Mouse (Mus musculus): Measurements from ENCODE around the gene Snx15. TPM values are rescaled to one million over a fixed set of nuclear protein-coding genes. Genes with fewer than 3 reads are reported as not detected.

Snx15 gene
- polyA plus RNA-seq, 1 experiment from 2014 or later: 65.4 TPM

DNA sequence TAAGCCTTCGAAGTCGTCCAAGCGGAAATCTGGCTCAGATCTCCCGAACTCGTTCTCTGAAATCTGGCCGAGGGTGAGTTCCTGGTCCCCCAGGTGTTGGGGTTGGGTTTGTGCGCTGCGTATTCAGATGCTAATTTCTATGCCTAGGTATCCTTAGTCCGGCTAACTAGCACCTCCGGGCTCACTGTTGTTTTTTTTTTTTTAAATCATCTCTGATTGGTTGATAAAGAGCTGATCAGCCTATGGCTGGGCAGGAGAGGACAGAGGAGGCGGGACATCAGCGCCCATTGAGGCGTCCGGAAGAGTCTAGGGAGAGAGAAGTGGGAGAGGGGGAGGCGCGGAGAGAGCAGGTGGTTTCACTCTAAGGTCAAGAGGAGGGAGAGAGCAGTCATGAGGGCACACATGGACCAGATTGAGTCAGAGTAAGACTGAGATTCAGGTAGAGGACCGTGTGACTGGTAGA, 42.7 kb downstream of the Snx15 start:
- 2% methylated on average over 17 of the region's 17 CpGs for WGBS
- H3K9ac ChIP-seq: no peak overlapping the region
- H3K36me3 ChIP-seq: peaks cover 20% of the 10 kb centered on the region
- peak overlapping the region; percentile 81 for H3K4me2 ChIP-seq
- no peak overlapping the region for H3K27ac ChIP-seq (replicated peaks)
- H3K4me1 ChIP-seq (replicated peaks): peaks cover 23% of the 10 kb centered on the region
- peak overlapping the region; percentile 60 for H3K4me3 ChIP-seq
- ATAC-seq (ENCODE audit: low FRiP score, low read depth): peak; percentile 56; the same call in 1 of the 2 replicates
- no peaks in the 10 kb centered on the region for H3K27me3 ChIP-seq
- H3K9me3 ChIP-seq: no peaks in the 10 kb centered on the region

DNA sequence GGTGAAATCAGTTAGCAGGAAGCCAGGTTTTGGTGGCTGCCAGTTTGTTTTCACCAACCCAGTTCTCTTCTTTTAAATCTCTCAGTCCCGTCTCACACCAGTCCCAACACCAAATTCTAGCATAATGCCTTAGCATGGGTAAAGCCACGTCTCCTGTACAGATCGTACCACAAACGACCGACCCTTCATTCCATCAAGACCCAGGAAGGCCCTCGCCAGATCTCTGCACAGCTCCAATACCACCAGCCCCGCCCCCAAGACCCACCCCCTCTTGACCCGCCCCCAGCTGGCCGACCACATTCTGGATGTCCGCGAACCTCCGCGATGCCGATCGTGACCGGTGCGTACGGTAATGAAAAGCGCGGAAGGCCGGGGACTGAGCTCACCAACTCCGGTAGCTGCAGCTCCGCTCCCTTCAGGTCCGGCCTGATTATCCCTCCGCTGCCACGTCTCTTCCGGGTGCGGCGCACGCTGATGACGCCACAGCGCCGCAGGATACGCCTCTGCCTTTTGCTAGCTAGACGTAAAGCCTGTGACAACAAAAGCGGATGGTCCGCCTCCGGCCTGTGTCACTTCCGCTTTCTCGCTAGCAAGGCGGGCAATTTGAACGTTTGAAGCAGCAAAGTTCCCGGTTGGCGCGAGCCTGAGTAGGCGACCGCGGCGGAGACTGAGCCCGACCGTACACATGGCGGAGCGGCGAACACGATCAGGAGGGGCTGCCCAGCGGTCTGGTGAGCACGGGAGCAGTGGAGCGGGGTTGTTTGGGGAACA, 43.4 kb downstream of the Snx15 start, which contains the start of the genes Zfpl1 and Cdca5:
Zfpl1 (minus strand) TSS at position 479 of the 771 bp plus-strand sequence.
Cdca5 (plus strand) TSS at position 506 of the 771 bp plus-strand sequence.
- Histone ChIP-seq H3K27me3 (no peaks in the 10 kb centered on the region), H3K9ac (peak within 1 kb of the TSS; percentile 71), H3K36me3 (peaks cover 28% of the 10 kb centered on the region), H3K4me3 (peak within 1 kb of the TSS; percentile 60), H3K4me1 (replicated peaks) (peaks cover 23% of the 10 kb centered on the region), H3K4me2 (peak within 1 kb of the TSS; percentile 81), H3K9me3 (no peaks in the 10 kb centered on the region), H3K27ac (replicated peaks) (peak within 1 kb of the TSS; percentile 56)
- under 1% methylated on average over 58 of the region's 58 CpGs for WGBS
- peak; percentile 91 for ATAC-seq (ENCODE audit: low FRiP score, low read depth)

DNA sequence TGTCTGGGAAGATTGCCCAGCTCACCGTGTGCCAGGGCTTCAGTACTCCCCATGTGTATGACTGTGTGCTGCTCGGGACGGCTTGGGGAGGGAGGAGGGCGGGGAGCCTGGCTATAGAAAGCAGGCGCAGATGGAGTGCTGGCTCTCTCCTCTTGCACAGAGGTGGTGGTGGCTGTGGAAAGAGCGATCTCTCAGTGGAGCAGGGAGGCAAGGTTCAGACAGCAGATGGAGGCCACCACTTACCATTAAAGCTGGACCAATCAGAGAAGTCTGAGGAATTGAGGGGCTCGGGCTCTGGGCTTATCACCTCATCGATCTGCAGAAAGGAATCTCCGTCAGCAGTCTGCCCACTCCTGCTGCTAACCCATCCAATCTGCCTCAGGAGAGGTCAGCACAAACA, 45.9 kb downstream of the Snx15 start, which contains the start of gene Gm28374:
Gm28374 (minus strand) TSS at position 101 of the 400 bp plus-strand sequence.
- Histone ChIP-seq H3K4me3 (no peak within 1 kb of the TSS), H3K9ac (no peak within 1 kb of the TSS), H3K36me3 (peaks cover 30% of the 10 kb centered on the region), H3K9me3 (no peaks in the 10 kb centered on the region), H3K4me2 (no peak within 1 kb of the TSS), H3K4me1 (replicated peaks) (peaks cover 30% of the 10 kb centered on the region), H3K27me3 (no peaks in the 10 kb centered on the region), H3K27ac (replicated peaks) (no peak within 1 kb of the TSS)
- 91% methylated on average over 9 of the region's 9 CpGs for WGBS
- no peak for ATAC-seq (ENCODE audit: low FRiP score, low read depth)

DNA sequence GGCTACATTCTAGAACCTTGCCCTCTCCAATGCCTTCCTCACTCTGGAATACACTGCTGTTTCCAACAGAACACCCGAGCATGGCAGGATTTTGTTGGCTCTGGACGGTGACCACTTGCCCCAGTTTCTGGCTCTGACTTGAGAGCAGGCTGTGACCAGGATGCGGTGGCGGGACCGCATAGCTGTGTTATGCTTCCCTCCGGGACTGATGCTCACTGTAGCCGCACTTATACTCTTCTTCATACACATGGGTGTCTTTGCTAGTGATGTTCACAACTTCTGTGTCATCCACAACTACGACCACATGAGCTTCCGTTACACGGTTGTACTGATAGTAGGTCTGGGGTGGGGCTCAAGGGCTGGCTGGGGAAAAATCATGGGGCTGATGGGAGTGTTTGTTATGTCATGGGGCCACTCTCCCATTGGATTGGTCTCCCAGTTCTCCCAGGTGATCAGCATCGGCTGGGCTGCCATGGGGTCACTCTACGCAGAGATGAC, 48.1 kb downstream of the Snx15 start, which contains the start of gene Tmem262:
Tmem262 (plus strand) TSS at position 51 of the 498 bp plus-strand sequence.
- H3K36me3 ChIP-seq: peaks cover 30% of the 10 kb centered on the region
- no peak within 1 kb of the TSS for H3K4me2 ChIP-seq
- 93% methylated on average over 12 of the region's 12 CpGs for WGBS
- H3K9me3 ChIP-seq: no peaks in the 10 kb centered on the region
- peaks cover 35% of the 10 kb centered on the region for H3K4me1 ChIP-seq (replicated peaks)
- ATAC-seq (ENCODE audit: low FRiP score, low read depth): no peak
- no peak within 1 kb of the TSS for H3K9ac ChIP-seq
- H3K4me3 ChIP-seq: no peak within 1 kb of the TSS
- no peaks in the 10 kb centered on the region for H3K27me3 ChIP-seq
- no peak within 1 kb of the TSS for H3K27ac ChIP-seq (replicated peaks)

DNA sequence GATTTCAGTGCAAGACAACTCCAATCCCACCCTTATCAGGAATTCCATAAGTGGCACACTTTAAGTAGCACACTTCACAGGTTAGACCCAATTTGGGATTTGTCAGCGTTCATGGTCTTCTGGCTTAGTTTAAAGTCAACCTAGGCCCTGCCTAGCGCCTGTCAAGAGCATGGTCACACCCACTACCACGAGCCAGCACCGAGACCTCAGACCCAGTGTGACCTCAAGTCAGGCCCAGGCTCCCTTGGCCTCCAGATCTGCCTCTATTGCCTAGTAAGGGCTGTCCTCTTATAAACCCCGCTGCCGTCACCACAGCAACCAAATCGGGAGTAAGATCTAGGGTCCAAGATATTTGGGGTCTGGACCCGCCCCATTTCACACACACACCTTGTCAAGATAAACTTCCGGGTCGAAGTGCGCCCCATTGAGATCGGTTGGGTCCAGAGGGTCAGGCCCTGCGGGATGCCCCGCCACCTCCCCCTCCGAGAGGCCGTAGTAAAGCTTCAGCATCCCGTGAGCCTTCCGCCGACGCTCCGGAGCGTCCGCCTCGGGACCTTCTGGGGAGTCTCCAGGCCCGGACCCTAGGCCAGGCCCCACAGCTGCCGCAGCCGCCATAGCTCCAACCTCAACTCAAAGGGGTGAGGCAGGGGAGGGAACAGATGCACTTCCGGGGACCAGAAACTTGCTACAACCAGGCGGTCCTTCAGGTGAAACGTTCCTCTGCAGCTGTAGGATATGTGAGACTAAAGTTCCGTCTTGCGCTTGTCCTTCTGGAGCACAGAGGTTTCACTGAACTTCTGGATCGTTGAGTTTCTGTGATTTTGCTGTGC, 51.3 kb downstream of the Snx15 start, which contains the start of gene Vps51:
Vps51 (minus strand) TSS at position 668 of the 830 bp plus-strand sequence.
- H3K4me1 ChIP-seq (replicated peaks): peaks cover 20% of the 10 kb centered on the region
- H3K27me3 ChIP-seq: no peaks in the 10 kb centered on the region
- H3K27ac ChIP-seq (replicated peaks): peak within 1 kb of the TSS; percentile 89
- no peaks in the 10 kb centered on the region for H3K9me3 ChIP-seq
- peaks cover 26% of the 10 kb centered on the region for H3K36me3 ChIP-seq
- H3K4me2 ChIP-seq: peak within 1 kb of the TSS; percentile 90
- H3K9ac ChIP-seq: peak within 1 kb of the TSS; percentile 72
- WGBS: under 1% methylated on average over 33 of the region's 33 CpGs
- peak; percentile 90 for ATAC-seq (ENCODE audit: low FRiP score, low read depth)
- peak within 1 kb of the TSS; percentile 82 for H3K4me3 ChIP-seq

DNA sequence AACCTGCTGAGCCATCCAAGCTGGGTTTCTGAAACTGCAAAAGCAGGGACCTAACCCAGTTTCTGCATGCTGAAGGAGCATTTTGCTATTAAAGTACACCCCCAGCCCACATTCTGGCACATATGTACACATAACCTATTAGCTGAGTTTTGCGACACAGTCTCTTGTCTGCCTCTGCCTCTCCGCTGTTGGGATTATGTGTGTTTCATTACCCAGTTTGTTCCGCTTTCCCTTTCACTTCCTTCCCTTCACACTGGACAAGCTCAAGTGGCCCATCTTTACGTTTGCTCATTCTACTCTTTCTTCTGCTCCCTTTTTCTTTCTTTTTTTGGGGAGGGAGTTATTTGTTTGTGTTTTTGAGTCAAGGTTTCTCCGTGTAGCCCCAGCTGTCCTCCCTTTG, 54.2 kb downstream of the Snx15 start:
- Histone ChIP-seq H3K4me2 (no peak overlapping the region), H3K4me3 (no peak overlapping the region), H3K9ac (no peak overlapping the region), H3K9me3 (no peaks in the 10 kb centered on the region), H3K36me3 (peaks cover 29% of the 10 kb centered on the region), H3K27ac (replicated peaks) (no peak overlapping the region), H3K27me3 (no peaks in the 10 kb centered on the region), H3K4me1 (replicated peaks) (peaks cover 20% of the 10 kb centered on the region)
- no peak for ATAC-seq (ENCODE audit: low FRiP score, low read depth)
- 93% methylated on average over 5 of the region's 5 CpGs for WGBS

DNA sequence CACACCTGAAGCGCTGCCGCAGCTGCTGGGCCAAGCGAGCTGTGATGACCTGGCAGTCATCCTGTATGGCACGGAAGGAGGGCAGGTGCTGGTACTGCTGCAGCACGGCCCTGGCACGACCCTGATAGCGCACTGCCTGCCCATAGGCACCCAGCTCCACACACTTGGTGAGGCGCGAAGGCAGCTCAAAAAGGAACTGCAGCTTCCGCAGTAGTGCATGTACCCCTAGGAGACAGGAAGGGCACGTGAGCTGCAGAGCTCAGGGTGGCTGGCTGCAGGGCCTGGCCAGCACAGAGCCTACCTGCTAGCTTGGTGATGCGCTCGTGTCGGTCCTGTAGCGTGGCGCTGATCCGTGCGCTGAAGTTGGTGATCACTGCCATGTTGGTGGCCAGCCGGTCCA, 56.8 kb downstream of the Snx15 start:
- H3K27me3 ChIP-seq: no peaks in the 10 kb centered on the region
- H3K4me2 ChIP-seq: no peak overlapping the region
- no peak overlapping the region for H3K4me3 ChIP-seq
- no peak for ATAC-seq (ENCODE audit: low FRiP score, low read depth)
- no peak overlapping the region for H3K9ac ChIP-seq
- H3K36me3 ChIP-seq: peaks cover 29% of the 10 kb centered on the region
- WGBS: 94% methylated on average over 19 of the region's 19 CpGs
- no peaks in the 10 kb centered on the region for H3K9me3 ChIP-seq
- H3K4me1 ChIP-seq (replicated peaks): peaks cover 27% of the 10 kb centered on the region
- H3K27ac ChIP-seq (replicated peaks): no peak overlapping the region

DNA sequence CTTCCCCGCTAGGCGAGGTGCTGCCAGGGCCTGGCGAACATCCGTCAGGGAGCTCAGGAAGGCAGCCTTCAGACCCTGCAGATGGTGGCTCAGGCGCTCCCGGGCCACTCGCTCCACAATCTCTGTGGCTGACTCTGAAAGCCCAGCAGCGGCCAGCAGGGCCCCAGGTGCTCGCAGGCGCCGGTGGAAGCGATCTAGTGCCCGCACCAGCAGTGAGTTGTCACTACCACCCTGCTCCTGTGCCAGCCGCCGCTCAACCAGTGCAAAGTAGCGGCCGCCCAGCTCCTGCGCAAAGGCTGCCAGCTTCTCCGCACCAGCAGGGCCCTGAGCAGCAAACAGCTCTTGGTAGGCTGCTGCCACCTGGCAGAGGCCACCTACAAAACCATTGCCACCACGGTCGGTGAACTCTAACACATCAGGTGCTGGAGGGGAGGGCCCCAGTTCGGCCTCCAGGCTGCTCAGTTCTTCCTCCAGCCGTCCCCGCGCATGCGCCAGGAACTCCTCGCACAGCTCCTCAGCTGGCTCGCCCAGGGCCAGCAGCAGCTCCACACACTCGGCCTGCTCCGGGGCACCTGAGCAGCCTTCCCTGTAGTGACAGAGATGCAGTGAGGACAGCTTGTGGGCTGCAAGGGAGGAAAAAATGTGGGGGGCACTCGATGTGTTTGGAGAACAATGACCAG, 57.4 kb downstream of the Snx15 start:
- Histone ChIP-seq H3K36me3 (peaks cover 29% of the 10 kb centered on the region), H3K4me3 (no peak overlapping the region), H3K27me3 (no peaks in the 10 kb centered on the region), H3K9me3 (no peaks in the 10 kb centered on the region), H3K4me1 (replicated peaks) (peaks cover 28% of the 10 kb centered on the region), H3K4me2 (no peak overlapping the region), H3K9ac (no peak overlapping the region), H3K27ac (replicated peaks) (no peak overlapping the region)
- WGBS: 92% methylated on average over 31 of the region's 31 CpGs
- ATAC-seq (ENCODE audit: low FRiP score, low read depth): no peak

DNA sequence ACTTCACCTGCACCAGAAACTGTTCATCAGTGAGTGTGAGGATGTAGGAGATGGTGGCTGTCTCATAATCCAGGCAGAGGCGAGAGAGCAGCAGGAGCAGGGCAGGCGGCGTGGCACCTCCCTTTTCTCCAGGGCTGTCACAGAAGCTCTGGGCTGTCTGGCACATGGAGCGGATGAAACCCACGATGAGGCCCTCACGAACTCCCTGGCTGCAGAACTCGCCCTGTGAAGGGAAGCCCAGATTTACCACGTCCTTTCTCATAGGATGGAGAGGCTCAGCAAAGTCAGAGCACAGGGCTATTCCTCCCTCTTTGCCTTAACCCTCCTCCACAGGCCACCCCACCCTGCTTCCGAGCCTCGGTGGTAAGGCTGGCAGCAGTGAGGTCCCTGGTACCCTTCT, 58.3 kb downstream of the Snx15 start:
- 90% methylated on average over 10 of the region's 10 CpGs for WGBS
- no peaks in the 10 kb centered on the region for H3K9me3 ChIP-seq
- no peak overlapping the region for H3K27ac ChIP-seq (replicated peaks)
- peaks cover 29% of the 10 kb centered on the region for H3K36me3 ChIP-seq
- no peak overlapping the region for H3K4me3 ChIP-seq
- H3K27me3 ChIP-seq: no peaks in the 10 kb centered on the region
- peaks cover 31% of the 10 kb centered on the region for H3K4me1 ChIP-seq (replicated peaks)
- no peak overlapping the region for H3K9ac ChIP-seq
- ATAC-seq (ENCODE audit: low FRiP score, low read depth): no peak
- H3K4me2 ChIP-seq: no peak overlapping the region

Data from hindbrain, embryonic 15.5 days (tissue).